Mouse (Mus musculus) embryonic facial prominence, embryonic 14.5 days (tissue): ENCODE measurements around the gene Krtap16-3. TPM values are rescaled to one million over a fixed set of nuclear protein-coding genes. Genes with fewer than 3 reads are reported as not detected.

Experiments used
- ATAC-seq: fragments of 200-750 bp; cut with Nextera tagmentation; 2 replicates; pipeline ENCODE4 v1.8.0; 2017; ENCODE audit warnings: low read depth, moderate number of reproducible peaks, moderate TSS enrichment
- DNase-seq: peaks from one replicate; pipeline ENCODE4 v3.0.0-alpha.2; 2015; ENCODE audit warnings: low spot score
- H3K27ac ChIP-seq: fragments of 300-500 bp; sonication (generic); replicated peaks from 2 replicates; pipeline ENCODE4 v1.5.1; 2014; ENCODE audit warnings: low read depth, mild to moderate bottlenecking, low read length, moderate library complexity
- H3K27me3 ChIP-seq: fragments of 300-500 bp; sonication (generic); replicated peaks from 2 replicates; pipeline ENCODE4 v1.6.1; 2014; ENCODE audit warnings: low read length; ENCODE audit not compliant: control insufficient read depth, insufficient read depth
- H3K36me3 ChIP-seq: fragments of 300-500 bp; sonication (generic); 2 replicates; pipeline ENCODE4 v1.6.1; 2014; ENCODE audit warnings: low read length, mixed read lengths; ENCODE audit not compliant: control insufficient read depth, insufficient read depth
- H3K4me1 ChIP-seq: fragments of 300-500 bp; sonication (generic); 2 replicates; pipeline ENCODE4 v1.6.1; 2014; ENCODE audit warnings: antibody characterized with exemption, low read length; ENCODE audit not compliant: control insufficient read depth, insufficient read depth
- H3K4me2 ChIP-seq: fragments of 300-500 bp; sonication (generic); 2 replicates; pipeline ENCODE4 v1.6.1; 2014; ENCODE audit warnings: low read depth, mild to moderate bottlenecking, low read length, moderate library complexity, mixed read lengths
- H3K4me3 ChIP-seq: fragments of 300-500 bp; sonication (generic); 2 replicates; pipeline ENCODE4 v1.5.1; 2014; ENCODE audit warnings: low read depth, mild to moderate bottlenecking, low read length
- H3K9ac ChIP-seq: fragments of 300-500 bp; sonication (generic); 2 replicates; pipeline ENCODE4 v1.6.1; 2014; ENCODE audit warnings: low read depth, mild to moderate bottlenecking, low read length, moderate library complexity, mixed read lengths
- H3K9me3 ChIP-seq: fragments of 300-500 bp; sonication (generic); 2 replicates; pipeline ENCODE4 v1.6.1; 2016; ENCODE audit warnings: low read length; ENCODE audit not compliant: control insufficient read depth
- WGBS: fragments of 180-500 bp; shearing (Covaris S2); extraction: QIAGEN DNeasy Blood & Tissue Kit; methylation state at CpG from one replicate; pipeline ENCODE4 v1.1.7; 2014; 5-methylcytosine and 5-hydroxymethylcytosine counted together
- polyA plus RNA-seq: library from polyadenylated mRNA; unstranded; fragments of >200 nt; fragmentation: Nextera tagmentation; extraction: Ambion mirVana; gene quantifications from 2 replicates; pipeline ENCODE4 v1.2.1, GENCODE M21; 2014

The Krtap16-3 gene
- not detected in 2 replicates for polyA plus RNA-seq

DNA sequence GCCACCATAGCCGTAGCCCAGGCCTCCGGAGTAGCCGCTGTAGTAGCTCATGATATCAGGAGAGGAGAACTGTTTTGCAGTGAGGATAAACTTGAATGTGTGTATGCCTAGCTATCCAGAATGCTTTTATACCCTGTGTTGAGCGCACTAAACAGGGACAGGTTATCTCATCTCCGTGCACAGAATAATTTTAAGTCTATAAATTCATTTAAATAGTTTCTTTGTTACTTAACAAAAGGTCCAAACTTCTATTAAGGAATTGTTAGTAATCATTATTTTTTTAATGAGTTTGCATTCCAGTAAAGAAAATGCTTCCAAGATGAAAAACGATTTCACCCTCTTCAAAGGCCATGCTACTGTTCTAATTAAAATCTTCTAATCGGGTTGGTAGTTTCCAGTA lies at the start of gene Krtap16-3:
Gene Krtap16-3 (minus strand): TSS at position 101 of the 400 bp plus-strand sequence.
- no peak within 1 kb of the TSS for H3K9ac ChIP-seq
- H3K27me3 ChIP-seq, result no peaks in the 10 kb centered on the region
- no peaks in the 10 kb centered on the region for H3K4me1 ChIP-seq
- ATAC-seq, result no peak
- H3K9me3 ChIP-seq, result no peaks in the 10 kb centered on the region
- DNase-seq, result no peak
- WGBS, result 85% methylated on average over 7 of the region's 7 CpGs
- no peak within 1 kb of the TSS for H3K27ac ChIP-seq
- no peak within 1 kb of the TSS for H3K4me3 ChIP-seq
- no peaks in the 10 kb centered on the region for H3K36me3 ChIP-seq
- H3K4me2 ChIP-seq, result no peak within 1 kb of the TSS

GRCm38 (mm10) chr16:89010659-89011058 lies 48.0 kb upstream of the Krtap16-3 start, which contains the start of gene Krtap22-2:
Gene Krtap22-2 (minus strand): TSS chr16:89010759.
- no peak within 1 kb of the TSS for H3K9ac ChIP-seq
- H3K4me1 ChIP-seq, result no peaks in the 10 kb centered on the region
- H3K4me2 ChIP-seq, result no peak within 1 kb of the TSS
- no peak within 1 kb of the TSS for H3K4me3 ChIP-seq
- H3K27ac ChIP-seq, result no peak within 1 kb of the TSS
- H3K27me3 ChIP-seq, result no peaks in the 10 kb centered on the region
- ATAC-seq (no peak), DNase-seq (no peak)
- WGBS, result 77% methylated on average over 5 of the region's 5 CpGs
- H3K9me3 ChIP-seq, result no peaks in the 10 kb centered on the region
- no peaks in the 10 kb centered on the region for H3K36me3 ChIP-seq

DNA sequence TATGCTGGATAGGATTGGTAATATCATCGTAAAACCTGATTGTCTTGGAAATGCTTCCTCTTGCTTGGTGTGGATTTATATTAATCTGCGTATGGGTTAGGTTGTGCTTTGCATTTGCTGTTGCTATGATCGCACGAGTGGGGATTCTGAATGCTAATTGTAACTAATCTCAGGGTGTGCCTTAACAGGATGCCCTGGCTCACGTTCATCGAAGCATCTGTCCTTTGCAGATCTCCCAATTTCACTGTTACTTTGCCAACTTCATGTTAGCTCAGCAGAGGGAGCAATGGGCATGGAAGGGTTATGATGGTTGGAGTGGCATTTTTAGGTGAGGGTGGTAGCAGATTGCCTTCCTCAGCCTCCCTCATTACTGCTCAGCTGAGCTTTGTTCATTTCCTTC lies 21.6 kb downstream of the Krtap16-3 start:
- Histone ChIP-seq H3K27me3 (no peaks in the 10 kb centered on the region), H3K9me3 (no peaks in the 10 kb centered on the region), H3K4me1 (no peaks in the 10 kb centered on the region), H3K36me3 (no peaks in the 10 kb centered on the region), H3K4me3 (no peak overlapping the region), H3K4me2 (no peak overlapping the region), H3K27ac (no peak overlapping the region), H3K9ac (no peak overlapping the region)
- WGBS, result 82% methylated on average over 6 of the region's 6 CpGs
- ATAC-seq (no peak), DNase-seq (no peak)

DNA sequence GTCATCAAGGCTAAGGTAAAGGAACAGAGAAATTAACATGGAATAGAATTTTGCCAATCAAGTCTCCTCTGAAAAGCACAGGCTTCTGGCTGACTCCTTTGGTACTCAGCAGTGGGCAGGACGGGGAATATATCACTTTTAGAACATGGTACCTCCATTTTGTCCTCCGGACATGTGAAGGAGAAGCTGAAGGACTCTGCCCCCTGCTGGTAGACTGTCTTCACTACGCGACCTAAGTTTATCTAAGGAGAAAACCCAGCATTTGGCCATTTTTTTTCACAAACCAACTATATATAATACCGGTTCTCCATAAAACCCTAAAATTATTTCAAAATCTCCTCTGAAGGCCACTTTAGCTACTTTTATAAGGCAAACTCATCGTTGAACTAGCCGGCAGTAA lies 24.4 kb downstream of the Krtap16-3 start:
- Histone ChIP-seq H3K27me3 (no peaks in the 10 kb centered on the region), H3K4me3 (no peak overlapping the region), H3K9me3 (no peaks in the 10 kb centered on the region), H3K36me3 (no peaks in the 10 kb centered on the region), H3K27ac (no peak overlapping the region), H3K9ac (no peak overlapping the region), H3K4me1 (no peaks in the 10 kb centered on the region), H3K4me2 (no peak overlapping the region)
- ATAC-seq (no peak), DNase-seq (no peak)
- 77% methylated on average over 7 of the region's 7 CpGs for WGBS

- no peaks in the 10 kb centered on the region for H3K36me3 ChIP-seq
- H3K27ac ChIP-seq, result no peak within 1 kb of the TSS
- H3K27me3 ChIP-seq, result no peaks in the 10 kb centered on the region
- WGBS, result 79% methylated on average over 3 of the region's 3 CpGs
- DNase-seq (no peak), ATAC-seq (no peak)
- H3K4me1 ChIP-seq, result no peaks in the 10 kb centered on the region
- H3K4me3 ChIP-seq, result no peak within 1 kb of the TSS
- no peak within 1 kb of the TSS for H3K4me2 ChIP-seq
- no peaks in the 10 kb centered on the region for H3K9me3 ChIP-seq
- no peak within 1 kb of the TSS for H3K9ac ChIP-seq
These were observed 30.5 kb downstream of the Krtap16-3 start, which contains the start of gene Krtap19-9b for GRCm38 (mm10) chr16:88932165-88932564. Gene Krtap19-9b (minus strand): TSS chr16:88932265.

Other genes with a start within 250 kb of the Krtap16-3 start
- gene Krtap13-1, start 234.0 kb downstream of the Krtap16-3 start, polyA plus RNA-seq, result not detected in 2 replicates
- 0.51 TPM in 1 of 2 replicates, not detected in the other for gene Krtap13, start 211.2 kb downstream of the Krtap16-3 start, polyA plus RNA-seq
- 1.8 TPM in 1 of 2 replicates, not detected in the other for gene 2310034C09Rik, start 204.0 kb downstream of the Krtap16-3 start, polyA plus RNA-seq
- gene 2310057N15Rik, start 188.7 kb downstream of the Krtap16-3 start, polyA plus RNA-seq, result not detected in 2 replicates
- not detected in 2 replicates for gene Gm5965, start 185.0 kb downstream of the Krtap16-3 start, polyA plus RNA-seq
- gene Gm20741, start 150.7 kb downstream of the Krtap16-3 start, polyA plus RNA-seq, result not detected in 2 replicates
- not detected in 2 replicates for gene Krtap15, start 142.7 kb downstream of the Krtap16-3 start, polyA plus RNA-seq
- gene Krtap14, start 136.7 kb downstream of the Krtap16-3 start, polyA plus RNA-seq, result not detected in 2 replicates
- not detected in 2 replicates for gene Krtap19-1, start 93.5 kb downstream of the Krtap16-3 start, polyA plus RNA-seq
- not detected in 2 replicates for gene Krtap19-2, start 88.6 kb downstream of the Krtap16-3 start, polyA plus RNA-seq
- not detected in 2 replicates for gene Krtap19-3, start 84.8 kb downstream of the Krtap16-3 start, polyA plus RNA-seq
- gene Krtap19-4, start 77.8 kb downstream of the Krtap16-3 start, polyA plus RNA-seq, result not detected in 2 replicates
- gene Krtap19-5, start 66.4 kb downstream of the Krtap16-3 start, polyA plus RNA-seq, result not detected in 2 replicates
- not detected in 2 replicates for gene Krtap19-9b, start 30.6 kb downstream of the Krtap16-3 start, polyA plus RNA-seq
- not detected in 2 replicates for gene Krtap22-2, start 47.9 kb upstream of the Krtap16-3 start, polyA plus RNA-seq
- 0.33 TPM in 1 of 2 replicates, not detected in the other for gene Gm10229, start 52.4 kb upstream of the Krtap16-3 start, polyA plus RNA-seq
- not detected in 2 replicates for gene Krtap6-1, start 68.8 kb upstream of the Krtap16-3 start, polyA plus RNA-seq
- gene Gm10228, start 78.6 kb upstream of the Krtap16-3 start, polyA plus RNA-seq, result not detected in 2 replicates
- gene Krtap6-5, start 85.0 kb upstream of the Krtap16-3 start, polyA plus RNA-seq, result not detected in 2 replicates
- not detected in 2 replicates for gene 1110025L11Rik, start 101.1 kb upstream of the Krtap16-3 start, polyA plus RNA-seq
- gene Krtap6-3, start 121.1 kb upstream of the Krtap16-3 start, polyA plus RNA-seq, result not detected in 2 replicates
- not detected in 2 replicates for gene Gm6358, start 178.0 kb upstream of the Krtap16-3 start, polyA plus RNA-seq
- gene Gm10061, start 188.2 kb upstream of the Krtap16-3 start, polyA plus RNA-seq, result not detected in 2 replicates
- gene Gm9789, start 195.1 kb upstream of the Krtap16-3 start, polyA plus RNA-seq, result not detected in 2 replicates
- gene Gm7735, start 206.6 kb upstream of the Krtap16-3 start, polyA plus RNA-seq, result not detected in 2 replicates
- not detected in 2 replicates for gene 1110057P08Rik, start 211.9 kb upstream of the Krtap16-3 start, polyA plus RNA-seq
- not detected in 2 replicates for gene Krtap20-2, start 243.0 kb upstream of the Krtap16-3 start, polyA plus RNA-seq